Mouse (Mus musculus) hindbrain, postnatal 0 days (tissue): ENCODE measurements around the gene Dnah2. TPM values are rescaled to one million over a fixed set of nuclear protein-coding genes. Genes with fewer than 3 reads are reported as not detected.

Experiments
- ATAC-seq: fragments of 200-750 bp; cut with Nextera tagmentation; 2 replicates; pipeline ENCODE4 v1.8.0; 2017; ENCODE audit warnings: mild to moderate bottlenecking, moderate TSS enrichment, moderate library complexity
- DNase-seq: peaks from one replicate; pipeline ENCODE4 v3.0.0-alpha.2; 2015; ENCODE audit warnings: low spot score
- H3K27ac ChIP-seq: fragments of 300-500 bp; sonication (generic); 2 replicates; pipeline ENCODE4 v1.5.1; 2014; ENCODE audit warnings: mild to moderate bottlenecking
- H3K27me3 ChIP-seq: fragments of 300-500 bp; sonication (generic); 2 replicates; pipeline ENCODE4 v1.6.1; 2014; ENCODE audit warnings: low read length, mixed read lengths; ENCODE audit not compliant: insufficient read depth
- H3K36me3 ChIP-seq: fragments of 300-500 bp; sonication (generic); 2 replicates; pipeline ENCODE4 v1.6.1; 2014; ENCODE audit warnings: low read length, mixed read lengths; ENCODE audit not compliant: insufficient read depth
- H3K4me1 ChIP-seq: fragments of 300-500 bp; sonication (generic); 2 replicates; pipeline ENCODE4 v1.6.1; 2014; ENCODE audit warnings: antibody characterized with exemption, low read length, mixed read lengths; ENCODE audit not compliant: insufficient read depth
- H3K4me2 ChIP-seq: fragments of 300-500 bp; sonication (generic); 2 replicates; pipeline ENCODE4 v1.6.1; 2014; ENCODE audit warnings: low read depth, mild to moderate bottlenecking, low read length, moderate library complexity, mixed read lengths
- H3K4me3 ChIP-seq: fragments of 300-500 bp; sonication (generic); 2 replicates; pipeline ENCODE4 v1.5.1; 2014; ENCODE audit warnings: low read length
- H3K9ac ChIP-seq: fragments of 300-500 bp; sonication (generic); replicated peaks from 2 replicates; pipeline ENCODE4 v1.6.1; 2014; ENCODE audit warnings: mild to moderate bottlenecking, low read length, moderate library complexity, mixed read lengths
- H3K9me3 ChIP-seq: fragments of 300-500 bp; sonication (generic); 2 replicates; pipeline ENCODE4 v1.6.1; 2016; ENCODE audit warnings: low read length, mixed read lengths
- CTCF ChIP-seq: IDR thresholded peaks from 2 replicates; pipeline ENCODE4 v1.5.1; 2016; ENCODE audit warnings: antibody characterized with exemption, control low read depth, low read depth
- WGBS: fragments of 180-500 bp; shearing (Covaris S2); extraction: QIAGEN DNeasy Blood & Tissue Kit; methylation state at CpG from one replicate; pipeline ENCODE4 v1.1.7; 2014; 5-methylcytosine and 5-hydroxymethylcytosine counted together
- polyA plus RNA-seq: library from polyadenylated mRNA; unstranded; fragments of >200 nt; fragmentation: Nextera tagmentation; extraction: Ambion mirVana; gene quantifications from 2 replicates; pipeline ENCODE4 v1.2.1, GENCODE M21; 2015
- total RNA-seq: library from RNA; depleted of rRNA; stranded (reverse); fragments of >200 nt; gene quantifications from 2 replicates; pipeline ENCODE4 v1.2.3, GENCODE M21; 2014; rRNA removed

The Dnah2 gene
- total RNA-seq (3.9 and 4.9 TPM in 2 replicates), polyA plus RNA-seq (2.0 and 3.2 TPM in 2 replicates)

DNA sequence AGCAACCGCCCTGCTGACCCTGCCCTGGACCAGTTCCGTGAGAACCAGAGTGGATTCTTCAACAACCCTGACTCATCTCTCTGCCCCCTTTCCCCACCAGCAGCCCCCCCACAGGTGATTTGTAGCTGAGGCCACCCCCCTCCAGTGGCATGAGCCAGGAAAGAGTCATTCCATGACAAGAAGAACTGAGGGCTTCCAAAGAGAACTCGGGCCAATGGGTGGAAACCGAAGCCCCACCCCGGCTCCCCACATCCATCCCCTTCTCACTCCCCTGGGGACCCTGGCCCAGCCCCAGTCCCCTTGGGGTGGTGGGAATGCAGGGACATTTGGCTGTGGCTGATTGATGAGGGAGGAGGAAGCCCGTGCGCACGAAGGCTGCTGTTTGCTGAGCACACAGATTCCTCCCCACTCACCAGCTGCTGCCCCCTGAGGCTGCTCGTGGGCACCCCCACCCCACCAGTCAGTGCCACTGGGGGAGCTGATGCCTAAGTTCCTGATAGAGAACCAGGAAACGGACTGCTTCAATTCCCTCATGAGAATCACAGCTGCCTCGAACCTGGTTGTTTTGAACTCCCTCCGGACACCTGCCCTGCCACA lies at the start of gene Dnah2:
Gene Dnah2, minus strand, starts transcription at position 51 of the 597 bp plus-strand sequence.
- peak; percentile 12; the same call in 1 of the 2 replicates for TF ChIP-seq CTCF
- ATAC-seq, result no peak
- Histone ChIP-seq H3K4me3 (no peak within 1 kb of the TSS), H3K36me3 (no peaks in the 10 kb centered on the region), H3K4me2 (no peak within 1 kb of the TSS), H3K9ac (no peak within 1 kb of the TSS), H3K27me3 (no peaks in the 10 kb centered on the region), H3K4me1 (peaks cover 25% of the 10 kb centered on the region), H3K9me3 (no peaks in the 10 kb centered on the region), H3K27ac (peak within 1 kb of the TSS; percentile 85; the same call in 1 of the 2 replicates)
- 27% methylated on average over 12 of the region's 12 CpGs for WGBS
- DNase-seq, result peak; percentile 15

DNA sequence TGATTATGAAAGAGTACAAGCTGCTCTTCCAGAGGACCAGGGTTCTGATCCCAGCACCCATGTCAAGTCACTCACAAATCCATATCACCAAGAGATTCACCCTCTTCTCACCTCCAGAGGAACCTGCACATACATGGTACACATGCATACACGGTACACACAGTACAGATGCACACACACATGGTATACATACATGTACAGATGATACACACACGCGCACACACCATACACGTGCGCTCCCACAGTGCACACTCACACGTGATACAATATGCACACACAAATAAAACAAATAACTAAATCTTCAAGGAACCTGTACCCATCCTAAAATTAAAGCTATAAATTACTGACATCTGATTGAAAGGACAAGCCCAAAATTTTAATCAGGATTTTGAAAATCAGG lies 45.9 kb upstream of the Dnah2 start:
- 96% methylated on average over 6 of the region's 6 CpGs for WGBS
- no peaks in the 10 kb centered on the region for H3K27me3 ChIP-seq
- H3K9me3 ChIP-seq, result no peaks in the 10 kb centered on the region
- no peak overlapping the region for H3K27ac ChIP-seq
- peaks cover 4% of the 10 kb centered on the region; the same call in 1 of the 2 replicates for H3K36me3 ChIP-seq
- no peaks in the 10 kb centered on the region for H3K4me1 ChIP-seq
- H3K4me3 ChIP-seq, result no peak overlapping the region
- DNase-seq, result no peak
- TF ChIP-seq CTCF, result no peak
- no peak overlapping the region for H3K9ac ChIP-seq
- ATAC-seq, result no peak
- no peak overlapping the region for H3K4me2 ChIP-seq

DNA sequence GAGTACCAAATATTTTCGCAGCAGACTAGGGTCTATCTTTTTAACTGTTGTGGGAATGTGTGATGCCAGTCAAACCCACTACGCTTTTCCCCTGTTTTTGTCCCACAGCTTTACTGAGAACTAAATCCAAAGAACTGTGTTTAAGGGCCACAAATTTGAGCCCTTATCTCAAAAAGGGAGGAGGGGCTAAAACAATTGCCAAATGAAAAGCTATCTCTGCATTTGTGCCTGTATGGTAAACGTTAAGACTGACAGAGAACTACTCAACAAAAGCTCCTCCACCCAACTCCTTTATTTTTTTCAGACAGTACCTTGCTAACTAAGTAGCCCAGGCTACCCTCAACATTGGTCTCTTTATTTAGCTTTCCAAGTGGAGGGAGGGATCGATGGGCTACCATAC lies 43.9 kb upstream of the Dnah2 start:
- Histone ChIP-seq H3K9ac (no peak overlapping the region), H3K27me3 (no peaks in the 10 kb centered on the region), H3K4me1 (no peaks in the 10 kb centered on the region), H3K9me3 (no peaks in the 10 kb centered on the region), H3K27ac (peak overlapping the region; percentile 67; the same call in 1 of the 2 replicates), H3K36me3 (peaks cover 19% of the 10 kb centered on the region), H3K4me2 (no peak overlapping the region), H3K4me3 (no peak overlapping the region)
- ATAC-seq (no peak), DNase-seq (no peak)
- WGBS, result 82% methylated on average over 4 of the region's 4 CpGs
- no peak for TF ChIP-seq CTCF

DNA sequence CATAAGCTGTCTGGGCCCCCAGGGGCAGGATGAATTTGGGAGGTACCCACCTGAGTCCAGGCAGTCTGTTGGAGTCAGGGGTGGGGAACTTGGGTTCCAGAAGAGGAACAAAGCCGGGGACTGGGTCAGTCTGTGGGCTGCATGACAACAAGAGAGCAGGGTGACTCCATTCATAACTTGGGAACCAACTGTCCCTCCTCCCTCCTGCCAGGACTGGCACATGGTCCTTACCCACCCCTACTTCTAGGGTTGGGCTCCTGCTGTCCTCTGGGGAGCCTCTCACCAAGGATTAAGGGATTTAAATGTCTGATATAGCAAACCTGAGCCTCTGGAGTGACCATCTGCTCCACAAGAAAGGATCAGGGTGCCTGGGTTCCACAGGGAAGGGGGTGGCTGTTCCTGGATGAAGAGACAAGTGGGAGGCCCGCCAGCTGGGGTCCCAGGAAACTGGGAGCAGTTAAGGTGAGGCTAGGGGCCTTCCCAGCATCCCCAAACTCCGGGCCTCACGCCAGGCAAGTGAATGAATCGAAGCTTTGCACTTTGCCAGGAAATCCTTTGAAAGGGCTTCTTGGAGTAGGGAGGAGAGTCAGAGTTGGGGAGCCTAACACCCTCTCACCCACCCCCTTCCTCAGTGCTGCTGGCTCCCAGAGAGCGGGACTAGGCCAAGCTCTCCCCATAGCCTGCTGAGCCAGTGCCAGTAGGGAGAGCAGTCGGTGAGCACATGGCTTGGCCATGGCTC lies 43.2 kb upstream of the Dnah2 start:
- Histone ChIP-seq H3K36me3 (peaks cover 23% of the 10 kb centered on the region), H3K9me3 (no peaks in the 10 kb centered on the region), H3K4me1 (no peaks in the 10 kb centered on the region), H3K27ac (peak overlapping the region; percentile 67; the same call in 1 of the 2 replicates), H3K27me3 (no peaks in the 10 kb centered on the region), H3K4me2 (no peak overlapping the region), H3K4me3 (no peak overlapping the region), H3K9ac (no peak overlapping the region)
- no peak for TF ChIP-seq CTCF
- 43% methylated on average over 7 of the region's 7 CpGs for WGBS
- DNase-seq, result peak; percentile 83
- peak; percentile 94 for ATAC-seq

DNA sequence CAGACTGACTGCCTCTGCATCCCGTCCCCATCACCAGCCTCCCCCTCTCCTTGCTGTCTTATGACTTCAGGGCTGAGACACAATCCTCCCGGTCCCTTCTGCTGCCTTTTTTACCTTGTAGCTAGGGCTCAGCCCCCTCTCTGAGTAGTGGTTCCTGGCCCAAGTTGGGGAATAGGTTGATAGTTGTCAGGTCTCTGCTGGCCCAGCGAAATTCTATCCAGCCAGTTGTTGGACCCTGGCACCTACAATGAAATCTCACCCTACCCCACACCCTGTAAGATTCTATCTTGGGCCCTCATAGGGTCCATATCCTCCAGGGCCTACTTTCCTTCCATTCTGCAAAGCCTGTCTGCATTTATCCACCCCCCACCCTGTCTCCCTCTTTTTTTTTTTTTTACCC lies 42.5 kb upstream of the Dnah2 start:
- no peaks in the 10 kb centered on the region for H3K27me3 ChIP-seq
- no peaks in the 10 kb centered on the region for H3K4me1 ChIP-seq
- H3K4me2 ChIP-seq, result no peak overlapping the region
- no peak for DNase-seq
- peaks cover 23% of the 10 kb centered on the region for H3K36me3 ChIP-seq
- TF ChIP-seq CTCF, result no peak
- no peak overlapping the region for H3K4me3 ChIP-seq
- H3K9ac ChIP-seq, result no peak overlapping the region
- WGBS, result 86% methylated on average over 3 of the region's 3 CpGs
- no peak for ATAC-seq
- peak overlapping the region; percentile 67 for H3K27ac ChIP-seq
- H3K9me3 ChIP-seq, result no peaks in the 10 kb centered on the region

DNA sequence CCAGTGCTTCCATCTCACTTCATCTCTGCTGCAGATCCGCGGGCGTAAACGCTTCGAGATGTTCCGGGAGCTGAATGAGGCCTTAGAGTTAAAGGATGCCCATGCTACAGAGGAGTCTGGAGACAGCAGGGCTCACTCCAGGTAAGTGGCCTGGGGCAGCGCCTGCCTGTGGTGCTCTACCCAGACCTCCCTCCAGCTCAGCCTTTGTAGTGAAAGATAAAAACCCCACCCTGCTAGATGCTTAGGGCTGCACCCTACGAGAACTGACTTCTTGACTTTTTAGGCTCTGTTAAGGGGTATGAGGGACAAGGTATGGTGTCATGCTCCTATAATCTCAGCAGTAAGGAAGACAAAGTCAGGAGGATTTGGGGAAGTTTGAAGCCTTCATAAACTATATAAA lies 41.7 kb upstream of the Dnah2 start:
- Histone ChIP-seq H3K27me3 (no peaks in the 10 kb centered on the region), H3K4me1 (no peaks in the 10 kb centered on the region), H3K9ac (no peak overlapping the region), H3K36me3 (peaks cover 23% of the 10 kb centered on the region), H3K9me3 (no peaks in the 10 kb centered on the region), H3K4me2 (no peak overlapping the region), H3K27ac (0 out of 2 replicates have a peak overlapping the region, but pooled peaks have one; percentile 67), H3K4me3 (no peak overlapping the region)
- DNase-seq, result no peak
- ATAC-seq, result no peak
- TF ChIP-seq CTCF, result no peak
- 95% methylated on average over 8 of the region's 8 CpGs for WGBS
